Mouse (Mus musculus): ENCODE results near the gene Phactr2. TPM values are rescaled to one million over a fixed set of nuclear protein-coding genes. Genes with fewer than 3 reads are reported as not detected.

Gene Phactr2
- polyA plus RNA-seq, 1 experiment = not detected

DNA sequence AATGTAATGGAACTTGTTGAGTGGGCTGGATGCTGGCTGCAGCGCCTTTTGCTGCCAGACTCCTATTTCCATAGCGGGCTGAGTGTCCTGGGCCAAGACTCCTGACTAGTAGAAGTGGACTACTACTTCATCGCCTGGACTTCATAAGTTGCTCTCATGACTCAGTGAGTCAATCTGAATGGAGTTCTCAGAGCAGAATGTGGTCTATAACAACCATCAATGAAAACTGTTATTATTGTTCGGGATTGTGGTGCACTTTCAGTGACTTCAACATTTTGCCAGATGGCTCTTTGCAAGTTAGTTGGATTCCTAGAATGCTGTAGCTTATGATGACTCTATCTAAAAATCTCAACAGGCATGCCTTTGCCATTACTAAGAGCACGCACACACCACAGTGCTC, 185.9 kb downstream of the Phactr2 start:
- TF ChIP-seq GATA1 (IDR thresholded peaks at IDR 0.05; ENCODE audit: low read length) = no peak

DNA sequence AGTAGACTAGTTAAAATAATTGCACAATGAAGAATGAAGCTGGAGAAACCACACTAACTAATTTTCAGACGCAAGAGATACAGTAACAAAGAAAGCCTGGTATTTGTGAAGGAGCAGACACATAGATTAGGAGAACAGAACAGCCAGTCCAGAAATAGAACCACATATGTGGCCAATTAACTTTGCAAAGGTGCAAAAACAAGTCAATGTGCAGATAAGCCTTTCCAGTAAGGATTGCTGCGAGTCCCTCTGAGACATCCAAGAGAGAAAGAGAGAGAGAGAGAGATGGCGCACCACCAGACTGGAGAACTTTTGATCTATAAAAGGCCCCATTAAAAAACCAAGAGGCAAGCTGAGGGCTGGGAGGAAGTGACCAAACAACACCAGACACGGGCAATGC, 190.8 kb downstream of the Phactr2 start:
- no peak for TF ChIP-seq GATA1 (IDR thresholded peaks at IDR 0.05; ENCODE audit: low read length)

DNA sequence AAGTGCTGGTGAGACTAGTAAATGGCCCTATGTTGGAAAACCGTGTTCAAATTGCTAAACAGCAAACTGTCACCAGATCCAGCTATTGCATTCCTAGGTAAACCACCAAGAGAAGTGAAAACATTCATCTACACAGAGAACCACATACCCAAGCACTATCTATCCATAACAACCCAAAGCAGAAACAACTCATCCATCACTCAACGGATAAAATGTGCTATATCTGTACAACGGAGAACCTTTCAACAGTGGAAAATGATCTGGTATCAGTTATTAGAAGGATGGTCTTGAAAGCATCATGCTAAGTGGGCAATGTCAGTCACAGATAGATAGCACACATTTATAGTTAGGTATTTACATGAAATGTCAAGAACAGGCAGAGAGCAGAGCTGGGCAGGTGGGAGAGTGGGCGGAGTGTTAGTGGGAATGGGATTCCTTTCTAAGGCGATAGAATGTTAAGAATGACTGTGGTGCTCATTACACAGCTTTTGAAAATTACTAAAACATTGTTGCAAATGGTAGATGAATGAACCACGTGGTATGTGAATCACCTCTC, 193.8 kb downstream of the Phactr2 start:
- no peak for TF ChIP-seq GATA1 (IDR thresholded peaks at IDR 0.05; ENCODE audit: low read length)

DNA sequence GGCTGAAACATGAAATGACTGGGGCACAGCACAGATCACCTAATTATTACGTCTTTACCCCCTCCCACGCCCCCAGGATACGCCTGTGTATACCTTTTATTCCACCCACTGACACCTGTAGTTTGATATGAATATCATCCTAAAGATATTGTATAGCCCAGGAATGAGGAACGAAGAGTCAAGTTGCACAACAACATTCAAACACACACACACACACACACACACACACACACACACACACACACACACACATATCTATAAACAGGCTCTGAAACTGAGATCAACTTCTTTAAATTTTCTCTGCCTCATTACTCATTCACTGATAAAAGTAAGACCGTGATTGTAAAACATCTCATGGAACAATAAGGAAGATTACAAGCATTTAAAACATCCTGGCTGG, 197.9 kb downstream of the Phactr2 start:
- no peak for TF ChIP-seq GATA1 (IDR thresholded peaks at IDR 0.05; ENCODE audit: low read length)

DNA sequence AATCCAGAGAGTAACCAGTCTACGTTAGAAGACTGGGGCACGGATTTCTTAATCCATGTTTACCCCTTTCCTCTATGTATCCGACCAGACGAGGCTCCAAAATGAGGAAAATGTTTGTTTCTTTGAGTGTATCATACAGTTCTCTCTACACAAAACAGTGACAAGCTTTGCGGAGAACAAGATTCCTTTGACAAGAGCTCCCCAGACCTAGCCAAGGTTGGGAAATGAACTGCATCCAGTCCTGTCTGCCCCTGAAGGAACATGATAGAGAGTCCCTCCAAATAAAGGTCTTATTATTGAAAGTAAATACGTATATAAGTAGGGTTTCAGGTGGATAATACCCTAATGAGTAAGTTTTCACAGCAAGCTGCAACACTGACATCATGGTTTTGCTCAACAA, 199.1 kb downstream of the Phactr2 start:
- no peak for TF ChIP-seq GATA1 (IDR thresholded peaks at IDR 0.05; ENCODE audit: low read length)

DNA sequence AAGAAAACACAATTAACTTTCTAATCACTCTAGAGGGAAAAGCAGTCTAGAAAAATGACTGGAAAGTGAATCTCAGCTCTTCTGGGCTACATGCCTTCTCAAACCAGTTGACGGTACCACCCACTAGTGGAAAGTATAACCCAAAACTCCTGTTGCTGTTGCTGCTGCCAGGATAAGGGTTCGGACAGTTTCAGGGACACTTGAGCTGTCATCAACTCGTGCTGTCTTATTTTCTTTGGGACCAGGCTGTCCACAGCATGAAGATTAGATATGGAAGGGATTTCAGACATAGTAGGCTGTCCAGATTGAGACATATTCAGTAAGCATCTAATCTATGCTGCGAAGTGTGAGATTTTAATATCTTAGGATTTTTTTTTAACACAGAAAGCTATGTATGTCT, 199.5 kb downstream of the Phactr2 start:
- TF ChIP-seq GATA1 (IDR thresholded peaks at IDR 0.05; ENCODE audit: low read length) = no peak

DNA sequence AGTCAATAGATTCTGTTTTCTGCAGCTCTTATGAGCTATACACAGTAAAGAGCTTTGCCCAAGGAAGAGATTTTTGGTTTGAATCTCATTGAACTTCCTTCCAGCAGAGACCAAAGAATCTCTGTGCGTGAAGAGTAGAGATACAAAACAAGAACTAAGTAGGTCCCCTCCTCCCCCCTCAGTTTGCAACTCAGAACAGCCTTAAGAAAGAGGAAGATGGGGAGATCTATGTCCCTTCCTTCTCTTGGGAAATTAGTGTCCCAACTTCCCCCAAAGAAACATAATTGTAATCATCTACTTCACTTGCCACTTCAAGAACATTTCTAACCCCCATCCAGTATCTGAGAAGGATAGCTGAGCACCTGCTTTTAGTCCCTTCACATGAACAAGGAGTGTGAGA, 200.5 kb downstream of the Phactr2 start:
- no peak for TF ChIP-seq GATA1 (IDR thresholded peaks at IDR 0.05; ENCODE audit: low read length)

DNA sequence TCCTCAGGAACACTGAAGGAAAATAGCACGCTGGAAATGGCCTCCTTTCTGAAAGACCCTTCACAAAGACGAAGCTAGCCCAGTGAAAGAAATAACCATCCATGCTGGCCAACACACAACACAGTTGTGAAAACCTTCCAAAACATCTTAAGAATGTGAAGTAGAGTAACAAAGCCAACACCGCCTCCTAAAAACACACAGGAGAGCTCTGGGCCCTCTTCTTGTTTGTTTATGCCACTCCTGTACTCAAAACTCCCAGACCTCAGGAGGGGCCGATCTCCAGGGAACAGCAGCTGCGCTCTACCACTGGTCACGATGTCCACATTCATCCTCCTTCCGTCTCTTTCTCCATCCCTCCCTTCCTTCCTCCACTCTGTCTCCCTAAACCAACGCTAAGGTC, 202.5 kb downstream of the Phactr2 start:
- no peak for TF ChIP-seq GATA1 (IDR thresholded peaks at IDR 0.05; ENCODE audit: low read length)

DNA sequence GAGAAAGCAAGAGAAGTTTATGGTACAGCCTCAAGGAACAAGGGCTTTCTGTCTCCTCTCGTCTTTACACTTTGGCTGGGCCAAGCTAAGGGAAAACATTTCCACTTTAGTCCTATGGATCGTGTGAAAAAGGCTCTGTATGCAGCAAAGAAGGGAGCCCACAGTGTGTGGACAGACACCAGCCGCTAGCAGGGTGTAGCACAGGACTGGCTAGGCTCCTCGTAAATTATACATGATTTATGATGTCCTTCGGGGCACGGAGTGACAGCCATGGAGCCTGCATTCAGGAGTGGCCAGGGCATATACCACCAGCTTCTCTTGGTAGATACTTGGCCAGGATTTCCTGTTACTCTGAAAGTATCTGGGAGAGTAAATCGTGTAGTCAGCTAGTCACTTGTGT, 203.1 kb downstream of the Phactr2 start:
- no peak for TF ChIP-seq GATA1 (IDR thresholded peaks at IDR 0.05; ENCODE audit: low read length)

DNA sequence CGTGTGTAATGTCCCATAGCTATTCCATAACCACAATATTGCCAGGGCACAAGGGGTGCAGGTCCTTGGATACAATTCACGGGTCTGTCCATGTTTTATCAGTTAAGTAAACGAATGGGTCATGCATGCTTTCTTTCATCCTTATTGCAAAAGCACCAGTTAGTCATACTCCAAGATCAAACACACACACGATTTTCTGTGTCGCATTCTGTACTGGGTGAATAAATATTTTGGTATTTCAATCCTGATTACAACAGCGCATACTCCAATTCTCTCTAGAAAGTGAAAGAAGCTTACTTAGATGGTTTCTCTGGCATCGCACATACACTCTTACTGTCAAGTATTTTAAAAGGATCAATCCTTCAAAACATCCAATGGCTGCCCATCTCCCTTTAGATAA, 203.9 kb downstream of the Phactr2 start:
- no peak for TF ChIP-seq GATA1 (IDR thresholded peaks at IDR 0.05; ENCODE audit: low read length)

DNA sequence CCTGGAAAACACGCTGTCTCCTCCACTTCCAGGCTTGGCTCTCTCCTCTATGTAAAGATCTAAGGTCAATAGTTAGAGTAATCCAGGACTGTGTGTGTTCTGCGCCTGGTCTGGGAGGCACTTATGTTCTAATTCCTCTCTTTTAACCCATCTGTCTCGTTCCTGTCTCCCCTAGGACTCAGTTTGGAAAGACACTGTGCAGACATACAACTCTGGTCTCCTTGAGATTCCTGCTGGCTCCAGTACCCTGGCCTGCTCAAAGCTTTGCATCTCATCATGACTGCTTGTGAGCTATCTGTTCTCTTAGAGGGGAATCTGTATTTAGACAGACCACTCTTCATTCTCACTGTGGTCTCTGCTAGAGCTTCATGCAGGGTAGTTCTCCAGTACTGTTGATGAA, 215.0 kb downstream of the Phactr2 start:
- no peak for TF ChIP-seq GATA1 (IDR thresholded peaks at IDR 0.05; ENCODE audit: low read length)

DNA sequence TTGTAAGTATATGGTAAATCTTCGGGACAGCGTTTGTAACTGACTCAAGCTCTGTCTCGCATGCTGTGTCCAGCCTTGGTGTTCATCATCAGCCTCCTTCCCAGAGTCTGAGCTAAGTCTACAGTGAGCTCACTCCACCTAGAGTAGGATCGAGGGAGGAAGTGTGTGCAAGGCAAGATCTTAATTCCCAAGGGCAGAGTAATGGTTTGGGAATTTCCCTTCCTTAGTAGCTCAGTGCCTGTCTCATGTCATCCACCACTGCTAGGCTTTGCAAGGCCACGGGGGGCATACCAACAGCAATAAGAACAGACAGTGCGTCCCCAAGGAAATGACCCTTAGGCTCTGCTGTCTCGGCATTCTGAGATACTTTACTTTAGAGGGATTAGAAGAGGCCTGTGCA, 218.0 kb downstream of the Phactr2 start:
- no peak for TF ChIP-seq GATA1 (IDR thresholded peaks at IDR 0.05; ENCODE audit: low read length)

DNA sequence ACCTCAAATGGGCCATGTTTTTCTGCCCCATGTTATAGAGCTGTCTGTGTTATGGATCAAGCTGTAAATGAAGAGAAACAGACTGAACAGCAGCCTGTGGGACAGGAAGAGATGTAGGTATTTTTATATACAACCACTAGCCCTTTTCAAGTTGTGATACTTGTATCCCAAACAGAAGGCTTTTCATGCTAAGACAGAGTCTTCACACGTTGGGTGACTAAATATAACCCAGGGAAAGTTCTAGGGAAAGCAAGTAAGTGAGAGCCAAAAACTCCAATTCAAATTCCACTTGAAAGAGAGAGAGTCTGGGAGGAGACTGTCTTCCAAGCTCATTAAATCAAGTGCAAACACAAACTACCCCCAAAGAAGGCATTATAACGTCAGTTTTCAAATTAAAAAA, 223.9 kb downstream of the Phactr2 start:
- no peak for TF ChIP-seq GATA1 (IDR thresholded peaks at IDR 0.05; ENCODE audit: low read length)

DNA sequence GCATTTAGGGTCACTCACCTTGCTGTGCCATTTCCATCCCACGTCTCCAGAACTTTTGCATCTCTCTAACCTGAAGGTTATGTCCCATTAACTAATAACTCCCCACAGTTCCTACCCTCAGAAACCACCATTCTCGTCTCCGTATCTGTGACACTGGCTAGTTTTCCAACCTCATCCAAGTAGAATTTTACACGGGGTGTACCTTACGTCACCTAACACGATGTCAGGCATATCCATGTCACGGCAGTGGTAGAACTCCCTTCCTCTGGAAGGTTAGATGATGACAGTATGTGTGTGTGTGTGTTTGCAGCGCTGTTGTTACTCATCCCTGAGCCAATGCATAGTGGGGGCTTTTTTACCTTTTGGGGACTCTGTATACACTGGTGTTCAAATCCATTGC, 225.1 kb downstream of the Phactr2 start:
- TF ChIP-seq GATA1 (IDR thresholded peaks at IDR 0.05; ENCODE audit: low read length) = no peak

DNA sequence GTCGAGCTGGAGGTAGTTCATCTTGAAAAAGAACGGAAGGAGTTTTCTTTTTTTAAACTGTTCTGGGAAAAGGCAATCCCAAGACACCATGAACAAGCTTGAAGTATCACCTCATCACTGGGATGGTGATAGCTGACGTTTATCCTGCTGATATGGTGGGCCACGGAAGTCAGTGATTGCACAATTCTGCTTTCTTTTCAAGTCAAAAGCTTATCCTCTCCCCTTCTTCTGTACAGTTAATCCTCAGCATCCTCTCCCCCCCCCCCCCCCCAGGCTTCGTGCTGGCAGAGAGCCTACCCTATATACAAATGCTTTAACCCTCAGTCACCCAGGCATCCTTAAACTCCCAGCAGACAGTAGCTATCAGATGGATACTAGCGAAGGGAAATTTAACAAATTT, 228.5 kb downstream of the Phactr2 start:
- TF ChIP-seq GATA1 (IDR thresholded peaks at IDR 0.05; ENCODE audit: low read length) = no peak

DNA sequence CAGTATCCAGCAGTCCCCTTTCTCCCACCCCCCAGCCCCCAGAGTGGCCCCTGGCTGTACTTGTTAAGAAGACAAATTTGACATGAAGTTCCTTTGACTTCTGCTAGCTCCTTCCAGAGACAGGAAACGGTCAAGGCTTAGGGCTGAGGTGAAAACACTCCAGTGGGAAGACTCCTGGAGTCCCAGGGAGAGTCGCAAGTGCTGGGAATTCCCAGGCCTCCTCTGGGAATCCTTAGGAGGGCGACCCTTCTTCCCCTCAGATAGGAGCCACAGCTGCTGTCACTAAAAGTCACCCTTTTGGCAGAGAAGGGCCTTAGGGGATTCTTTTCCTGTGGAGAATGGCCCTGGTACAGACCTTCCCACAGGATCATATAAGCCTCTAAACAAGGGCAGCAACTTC, 230.0 kb downstream of the Phactr2 start:
- no peak for TF ChIP-seq GATA1 (IDR thresholded peaks at IDR 0.05; ENCODE audit: low read length)

DNA sequence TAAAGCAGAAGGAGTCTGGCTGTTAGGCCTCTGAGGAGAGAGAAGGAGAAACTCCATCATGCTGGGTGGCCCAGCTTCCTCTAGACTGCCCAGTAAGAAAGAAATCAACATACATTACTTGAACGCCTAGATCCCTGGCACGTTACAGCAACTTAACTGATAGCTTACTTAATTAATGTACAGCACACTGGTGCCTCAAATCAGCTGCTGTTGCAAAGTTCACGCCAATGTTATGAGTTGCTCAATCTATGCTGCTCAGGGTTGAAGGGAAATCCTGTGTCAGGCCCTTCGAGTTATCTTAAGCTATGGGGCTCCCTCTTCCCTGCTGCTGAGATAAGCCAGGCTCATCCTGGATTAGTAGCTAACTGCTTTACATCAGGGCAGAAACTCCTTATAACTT, 233.8 kb downstream of the Phactr2 start:
- TF ChIP-seq GATA1 (IDR thresholded peaks at IDR 0.05; ENCODE audit: low read length) = no peak

DNA sequence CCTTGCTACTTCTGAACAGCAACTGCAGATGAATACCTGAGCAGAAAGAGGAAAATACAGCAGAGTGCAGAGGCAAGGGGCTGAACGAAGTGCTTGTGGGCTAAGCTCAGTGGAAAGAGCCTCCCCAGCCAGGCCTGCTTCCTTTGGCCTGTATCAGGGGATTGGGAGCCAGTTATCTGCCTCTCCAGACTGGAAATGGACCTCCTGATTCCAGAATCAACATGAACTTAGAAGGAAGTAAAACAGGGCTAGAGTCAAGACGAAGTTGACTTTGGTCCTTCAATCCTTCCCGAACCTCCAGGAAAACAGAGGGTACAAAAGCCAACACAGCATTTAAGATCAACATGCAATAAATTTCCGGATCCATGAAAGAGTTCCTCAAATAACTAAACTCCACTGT, 236.0 kb downstream of the Phactr2 start:
- no peak for TF ChIP-seq GATA1 (IDR thresholded peaks at IDR 0.05; ENCODE audit: low read length)
